ENCODE assay signal across 10 mouse cellular contexts in genomic region chr2:5396415-5396814, GRCm38 (mm10).
A peak's percentile ranks its signal among the peaks of the same experiment; 100 is the strongest.
DNase-seq lines count a peak whose midpoint lies in the region; ATAC-seq and TF ChIP-seq lines count a peak whose summit lies in the region.
"Had no signal": no experiment of that assay in that cellular context is flagged by ENCODE, and none has a peak within 500 bp of the region (broad histone marks: within the 10 kb centered on the region; RNA-seq: fewer than 3 reads in every experiment).

No protein-coding gene starts in this region.

- H3K36me3 ChIP-seq in hindbrain, embryonic 16.5 days (ENCODE audit: control insufficient read depth, insufficient read depth, low read length) = no peaks in the 10 kb centered on the region
- no peaks in the 10 kb centered on the region for H3K36me3 ChIP-seq in hindbrain, embryonic 10.5 days
- H3K36me3 ChIP-seq in midbrain, postnatal 0 days (ENCODE audit: insufficient read depth, low read length) = no peaks in the 10 kb centered on the region
- H3K36me3 ChIP-seq in midbrain, embryonic 15.5 days (replicated peaks) = no peaks in the 10 kb centered on the region
- no peaks in the 10 kb centered on the region for H3K36me3 ChIP-seq in stomach, postnatal 0 days (ENCODE audit: control insufficient read depth, insufficient read depth, low read length)
- H3K36me3 ChIP-seq: liver, embryonic 15.5 days had no signal

- peak; percentile 57 for TF ChIP-seq CTCF in midbrain, postnatal 0 days (IDR thresholded peaks at IDR 0.05)
- peak; percentile 60 for TF ChIP-seq CTCF in stomach, postnatal 0 days (IDR thresholded peaks at IDR 0.05; ENCODE audit: low read depth)

- H3K9me3 ChIP-seq in hindbrain, embryonic 16.5 days (ENCODE audit: control insufficient read depth, low read length) = no peaks in the 10 kb centered on the region
- H3K9me3 ChIP-seq in hindbrain, embryonic 10.5 days = no peaks in the 10 kb centered on the region
- H3K9me3 ChIP-seq in midbrain, postnatal 0 days (ENCODE audit: low read length) = no peaks in the 10 kb centered on the region
- H3K9me3 ChIP-seq in midbrain, embryonic 15.5 days = no peaks in the 10 kb centered on the region
- no peaks in the 10 kb centered on the region for H3K9me3 ChIP-seq in stomach, postnatal 0 days (ENCODE audit: control insufficient read depth, low read length)
- H3K9me3 ChIP-seq: liver, embryonic 15.5 days had no signal

- no peak overlapping the region for H3K4me2 ChIP-seq in hindbrain, embryonic 16.5 days (ENCODE audit: low read length)
- H3K4me2 ChIP-seq in midbrain, postnatal 0 days (ENCODE audit: low read depth, low read length, poor library complexity, severe bottlenecking) = no peak overlapping the region
- no peak overlapping the region for H3K4me2 ChIP-seq in midbrain, embryonic 15.5 days
- H3K4me2 ChIP-seq in stomach, postnatal 0 days (replicated peaks; ENCODE audit: low read depth) = no peak overlapping the region
- H3K4me2 ChIP-seq: liver, embryonic 15.5 days had no signal

- peak; percentile 22 to 32 for DNase-seq in cerebellum, postnatal 14 days
- no peak for DNase-seq in cerebellum, adult 8-10 months
- DNase-seq in hindbrain, embryonic 10.5 days (ENCODE audit: low spot score) = no peak
- DNase-seq in midbrain, postnatal 0 days (ENCODE audit: low spot score) = peak; percentile 62
- DNase-seq in stomach, postnatal 0 days (ENCODE audit: low spot score) = no peak
- no peak for DNase-seq in adrenal gland, adult 2 months
- DNase-seq: B cell, adult 2 months had no signal

- ATAC-seq in hindbrain, embryonic 16.5 days = peak; percentile 31; the same call in 1 of the 2 replicates
- ATAC-seq in midbrain, postnatal 0 days (ENCODE audit: low FRiP score) = no peak
- ATAC-seq in midbrain, embryonic 15.5 days (replicated peaks) = no peak
- no peak for ATAC-seq in stomach, postnatal 0 days (ENCODE audit: low FRiP score, low TSS enrichment)

- WGBS in hindbrain, embryonic 16.5 days = 62% methylated on average over 1 of the region's 1 CpGs
- WGBS in hindbrain, embryonic 10.5 days = 78% methylated on average over 1 of the region's 1 CpGs
- 70% methylated on average over 1 of the region's 1 CpGs for WGBS in midbrain, postnatal 0 days
- WGBS in midbrain, embryonic 15.5 days = 63% methylated on average over 1 of the region's 1 CpGs
- WGBS in stomach, postnatal 0 days = 48% methylated on average over 1 of the region's 1 CpGs

- H3K27me3 ChIP-seq in hindbrain, embryonic 16.5 days (replicated peaks; ENCODE audit: control insufficient read depth, insufficient read depth, low read length) = no peaks in the 10 kb centered on the region
- H3K27me3 ChIP-seq in hindbrain, embryonic 10.5 days (ENCODE audit: insufficient read depth, poor library complexity, severe bottlenecking) = no peaks in the 10 kb centered on the region
- H3K27me3 ChIP-seq in midbrain, postnatal 0 days (ENCODE audit: insufficient read depth, low read length) = no peaks in the 10 kb centered on the region
- no peaks in the 10 kb centered on the region for H3K27me3 ChIP-seq in midbrain, embryonic 15.5 days (replicated peaks)
- H3K27me3 ChIP-seq in stomach, postnatal 0 days (ENCODE audit: control insufficient read depth, insufficient read depth, low read length) = no peaks in the 10 kb centered on the region
- H3K27me3 ChIP-seq: liver, embryonic 15.5 days had no signal

- no peak overlapping the region for H3K27ac ChIP-seq in hindbrain, embryonic 16.5 days (ENCODE audit: low read depth, low read length)
- H3K27ac ChIP-seq in hindbrain, embryonic 10.5 days = no peak overlapping the region
- no peak overlapping the region for H3K27ac ChIP-seq in midbrain, postnatal 0 days (ENCODE audit: low read depth, low read length)
- H3K27ac ChIP-seq in midbrain, embryonic 15.5 days = no peak overlapping the region
- no peak overlapping the region for H3K27ac ChIP-seq in stomach, postnatal 0 days (replicated peaks)
- H3K27ac ChIP-seq: liver, embryonic 15.5 days had no signal

- TF ChIP-seq EP300 in stomach, postnatal 0 days (optimal IDR thresholded peaks at IDR 0.05) = no peak

- no peak overlapping the region for H3K4me3 ChIP-seq in hindbrain, embryonic 16.5 days (ENCODE audit: low read length)
- no peak overlapping the region for H3K4me3 ChIP-seq in hindbrain, embryonic 10.5 days
- no peak overlapping the region for H3K4me3 ChIP-seq in midbrain, postnatal 0 days (ENCODE audit: low read depth, low read length)
- no peak overlapping the region for H3K4me3 ChIP-seq in midbrain, embryonic 15.5 days
- no peak overlapping the region for H3K4me3 ChIP-seq in stomach, postnatal 0 days (ENCODE audit: low read depth, low read length)
- H3K4me3 ChIP-seq: liver, embryonic 15.5 days had no signal

- no peak overlapping the region for H3K9ac ChIP-seq in hindbrain, embryonic 16.5 days (ENCODE audit: low read depth, low read length)
- H3K9ac ChIP-seq in midbrain, postnatal 0 days (replicated peaks; ENCODE audit: low read length, poor library complexity, severe bottlenecking) = no peak overlapping the region
- no peak overlapping the region for H3K9ac ChIP-seq in midbrain, embryonic 15.5 days
- H3K9ac ChIP-seq in stomach, postnatal 0 days (ENCODE audit: low read length) = no peak overlapping the region
- H3K9ac ChIP-seq: liver, embryonic 15.5 days had no signal

- peaks cover 2% of the 10 kb centered on the region for H3K4me1 ChIP-seq in hindbrain, embryonic 16.5 days (ENCODE audit: control insufficient read depth, insufficient read depth, low read depth, low read length)
- H3K4me1 ChIP-seq in hindbrain, embryonic 10.5 days (replicated peaks) = no peaks in the 10 kb centered on the region
- H3K4me1 ChIP-seq in midbrain, postnatal 0 days (ENCODE audit: insufficient read depth, low read length) = no peaks in the 10 kb centered on the region
- H3K4me1 ChIP-seq in midbrain, embryonic 15.5 days = no peaks in the 10 kb centered on the region
- no peaks in the 10 kb centered on the region for H3K4me1 ChIP-seq in stomach, postnatal 0 days (replicated peaks; ENCODE audit: control insufficient read depth, insufficient read depth)
- H3K4me1 ChIP-seq: liver, embryonic 15.5 days had no signal

Comparison
In these comparisons a context has a peak if more than half of its experiments do, and no peak if none do; other contexts are left out.
1. DNase-seq: peak in cerebellum, postnatal 14 days (2 of 2) and midbrain, postnatal 0 days (single experiment); none in cerebellum, adult 8-10 months (single experiment), hindbrain, embryonic 10.5 days (single experiment), stomach, postnatal 0 days (single experiment) and adrenal gland, adult 2 months (single experiment).